Mouse (Mus musculus): ENCODE data around the gene Olfr348.

Olfr348 gene

GRCm38 (mm10) chr2:36783976-36784375 lies at the start of gene Olfr348:
Olfr348 (plus strand) TSS chr2:36784276.
- DNase-seq (ENCODE audit: low spot score in 2 of 2), result no peak

- DNase-seq (ENCODE audit: low spot score in 2 of 2), result no peak
These were observed 47.9 kb upstream of the Olfr348 start for GRCm38 (mm10) chr2:36736226-36736625.

GRCm38 (mm10) chr2:36790238-36790637 lies 6.2 kb downstream of the Olfr348 start, which contains the start of gene Olfr50:
Olfr50 (plus strand) TSS chr2:36790538.
- no peak for DNase-seq (ENCODE audit: low spot score in 2 of 2)

GRCm38 (mm10) chr2:36816932-36817331 lies 32.9 kb downstream of the Olfr348 start, which contains the start of gene Olfr3:
Olfr3 (minus strand) TSS chr2:36817032.
- DNase-seq (ENCODE audit: low spot score in 2 of 2), result no peak

All from natural killer cell, adult 2 months (primary cell).